Mouse (Mus musculus): Measurements from ENCODE around the gene Gm10097. TPM values are rescaled to one million over a fixed set of nuclear protein-coding genes. Genes with fewer than 3 reads are reported as not detected.

Gene Gm10097
- polyA plus RNA-seq (2014; fragmentation: Nextera tagmentation; extraction: Ambion mirVana), result 0.11 TPM in 1 of 2 replicates, not detected in the other

DNA sequence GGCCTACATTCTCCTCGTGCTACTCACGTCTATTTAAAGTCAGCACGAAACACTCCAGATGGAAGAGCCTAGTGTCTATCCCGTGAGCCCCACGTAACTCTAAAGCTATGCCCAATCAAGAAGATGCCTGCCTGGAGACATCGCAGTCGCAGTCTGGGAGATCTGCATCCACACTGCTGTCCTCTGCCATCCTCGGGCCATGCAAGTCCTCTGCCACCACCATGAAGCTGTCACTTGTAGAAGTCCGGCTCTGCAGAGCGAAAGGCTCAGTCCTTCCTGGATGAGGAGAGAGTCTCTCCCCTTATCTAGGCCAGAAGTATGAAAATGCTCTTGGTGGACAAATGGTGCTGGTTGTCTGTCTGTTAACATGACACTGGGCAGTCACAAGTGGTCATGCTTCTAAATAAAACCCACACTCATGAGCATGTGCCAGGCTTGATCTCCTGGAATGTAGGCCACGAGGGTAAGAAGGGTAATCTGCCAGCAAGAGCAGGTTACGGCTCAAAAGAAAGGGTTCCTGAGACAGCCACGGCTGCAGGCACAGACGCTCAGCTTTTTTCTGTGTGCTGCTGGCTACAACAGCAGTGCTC lies at the start of gene Gm10097:
Gene Gm10097, plus strand, starts transcription at position 517 of the 590 bp plus-strand sequence.
- H3K36me3 ChIP-seq (replicated peaks; ENCODE audit: control insufficient read depth, insufficient read depth, low read depth, low read length), result no peaks in the 10 kb centered on the region
- H3K9me3 ChIP-seq (replicated peaks; ENCODE audit: control insufficient read depth, low read length), result no peaks in the 10 kb centered on the region
- 83% methylated on average over 14 of the region's 14 CpGs for WGBS
- H3K4me3 ChIP-seq (ENCODE audit: low read depth, low read length), result no peak within 1 kb of the TSS
- ATAC-seq (replicated peaks; ENCODE audit: insufficient number of reproducible peaks, low FRiP score, low TSS enrichment, low read depth), result no peak
- H3K4me2 ChIP-seq (ENCODE audit: low read depth, low read length), result no peak within 1 kb of the TSS
- no peaks in the 10 kb centered on the region for H3K27me3 ChIP-seq (ENCODE audit: control insufficient read depth, insufficient read depth, low read length)
- no peak within 1 kb of the TSS for H3K27ac ChIP-seq (replicated peaks; ENCODE audit: low read depth, low read length)
- no peaks in the 10 kb centered on the region for H3K4me1 ChIP-seq (ENCODE audit: control insufficient read depth, insufficient read depth, low read length)
- no peak for DNase-seq (ENCODE audit: low spot score)
- H3K9ac ChIP-seq (replicated peaks; ENCODE audit: low read length), result no peak within 1 kb of the TSS

DNA sequence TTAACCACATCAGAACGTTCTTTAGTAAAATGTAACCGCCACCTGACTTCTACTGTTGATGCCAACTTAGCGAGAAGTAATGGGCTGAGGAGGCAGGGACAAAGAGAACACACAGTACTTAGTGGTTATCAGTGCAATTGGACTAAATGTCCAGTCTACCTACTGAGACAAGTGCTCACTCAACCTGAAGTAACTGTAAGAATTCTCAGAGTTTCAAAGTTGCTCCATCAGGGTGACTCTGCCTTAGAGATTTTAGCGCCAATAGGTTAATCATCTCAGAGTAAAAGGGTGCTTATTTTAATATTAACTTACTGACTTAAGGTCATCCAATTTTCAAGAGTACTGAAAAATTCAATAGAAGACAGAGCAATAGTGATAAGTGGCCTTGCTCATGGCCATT lies 43.1 kb upstream of the Gm10097 start:
- 95% methylated on average over 4 of the region's 4 CpGs for WGBS
- H3K27me3 ChIP-seq (ENCODE audit: control insufficient read depth, insufficient read depth, low read length), result no peaks in the 10 kb centered on the region
- H3K9me3 ChIP-seq (replicated peaks; ENCODE audit: control insufficient read depth, low read length), result no peaks in the 10 kb centered on the region
- no peak overlapping the region for H3K4me2 ChIP-seq (ENCODE audit: low read depth, low read length)
- no peaks in the 10 kb centered on the region for H3K36me3 ChIP-seq (replicated peaks; ENCODE audit: control insufficient read depth, insufficient read depth, low read depth, low read length)
- no peaks in the 10 kb centered on the region for H3K4me1 ChIP-seq (ENCODE audit: control insufficient read depth, insufficient read depth, low read length)
- no peak for DNase-seq (ENCODE audit: low spot score)
- no peak overlapping the region for H3K27ac ChIP-seq (replicated peaks; ENCODE audit: low read depth, low read length)
- ATAC-seq (replicated peaks; ENCODE audit: insufficient number of reproducible peaks, low FRiP score, low TSS enrichment, low read depth), result no peak
- no peak overlapping the region for H3K4me3 ChIP-seq (ENCODE audit: low read depth, low read length)
- H3K9ac ChIP-seq (replicated peaks; ENCODE audit: low read length), result no peak overlapping the region

GRCm38 (mm10) chr10:5027208-5027607 lies 41.8 kb upstream of the Gm10097 start:
- ATAC-seq (replicated peaks; ENCODE audit: insufficient number of reproducible peaks, low FRiP score, low TSS enrichment, low read depth) (no peak), DNase-seq (ENCODE audit: low spot score) (no peak)
- Histone ChIP-seq H3K4me3 (ENCODE audit: low read depth, low read length) (no peak overlapping the region), H3K36me3 (replicated peaks; ENCODE audit: control insufficient read depth, insufficient read depth, low read depth, low read length) (no peaks in the 10 kb centered on the region), H3K9ac (replicated peaks; ENCODE audit: low read length) (no peak overlapping the region), H3K9me3 (replicated peaks; ENCODE audit: control insufficient read depth, low read length) (no peaks in the 10 kb centered on the region), H3K4me1 (ENCODE audit: control insufficient read depth, insufficient read depth, low read length) (no peaks in the 10 kb centered on the region), H3K27ac (replicated peaks; ENCODE audit: low read depth, low read length) (no peak overlapping the region), H3K4me2 (ENCODE audit: low read depth, low read length) (no peak overlapping the region), H3K27me3 (ENCODE audit: control insufficient read depth, insufficient read depth, low read length) (no peaks in the 10 kb centered on the region)
- 82% methylated on average over 1 of the region's 1 CpGs for WGBS

DNA sequence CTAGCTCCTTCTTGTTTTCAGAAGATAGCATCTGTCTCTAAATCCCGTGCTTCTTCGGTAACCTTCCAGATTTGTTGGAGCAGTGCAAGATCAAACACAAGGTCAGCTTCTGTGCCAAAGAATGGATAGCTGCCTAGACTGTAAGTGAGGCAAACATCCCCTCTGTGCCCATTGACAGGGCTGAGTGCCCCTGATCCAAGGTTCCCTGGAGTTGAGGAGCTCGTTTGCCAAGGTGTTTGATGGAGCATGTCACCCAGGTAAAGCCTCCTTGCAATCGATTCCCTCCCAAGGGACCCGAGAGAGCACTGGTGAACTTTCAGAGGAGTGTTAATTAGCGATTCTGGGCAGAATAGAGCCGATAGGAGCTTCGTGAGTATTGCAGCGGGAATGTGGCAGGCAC lies 40.7 kb upstream of the Gm10097 start:
- Histone ChIP-seq H3K9me3 (replicated peaks; ENCODE audit: control insufficient read depth, low read length) (no peaks in the 10 kb centered on the region), H3K4me3 (ENCODE audit: low read depth, low read length) (no peak overlapping the region), H3K27me3 (ENCODE audit: control insufficient read depth, insufficient read depth, low read length) (no peaks in the 10 kb centered on the region), H3K9ac (replicated peaks; ENCODE audit: low read length) (no peak overlapping the region), H3K4me2 (ENCODE audit: low read depth, low read length) (no peak overlapping the region), H3K27ac (replicated peaks; ENCODE audit: low read depth, low read length) (no peak overlapping the region), H3K4me1 (ENCODE audit: control insufficient read depth, insufficient read depth, low read length) (no peaks in the 10 kb centered on the region), H3K36me3 (replicated peaks; ENCODE audit: control insufficient read depth, insufficient read depth, low read depth, low read length) (no peaks in the 10 kb centered on the region)
- no peak for ATAC-seq (replicated peaks; ENCODE audit: insufficient number of reproducible peaks, low FRiP score, low TSS enrichment, low read depth)
- WGBS, result 83% methylated on average over 9 of the region's 9 CpGs
- no peak for DNase-seq (ENCODE audit: low spot score)

DNA sequence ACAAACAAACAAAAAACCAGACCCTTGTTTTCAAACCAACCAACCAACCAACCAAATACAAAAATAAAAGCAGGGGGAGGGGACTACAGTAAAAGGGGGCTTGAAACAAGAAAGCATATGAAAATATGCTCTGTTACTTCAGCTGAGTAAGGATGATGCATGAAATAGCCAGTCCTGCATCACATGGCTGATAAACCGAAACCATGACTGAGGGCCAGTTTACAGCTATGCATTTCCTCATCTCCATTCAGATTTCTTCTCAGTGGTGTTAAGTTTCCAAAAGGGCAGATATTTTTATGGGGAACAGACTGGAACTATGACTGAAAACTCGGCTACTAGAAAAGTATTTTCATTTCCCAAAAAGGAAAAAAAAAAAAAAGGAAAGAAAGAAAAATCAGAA lies 39.8 kb upstream of the Gm10097 start:
- no peak overlapping the region for H3K27ac ChIP-seq (replicated peaks; ENCODE audit: low read depth, low read length)
- H3K27me3 ChIP-seq (ENCODE audit: control insufficient read depth, insufficient read depth, low read length), result no peaks in the 10 kb centered on the region
- H3K9me3 ChIP-seq (replicated peaks; ENCODE audit: control insufficient read depth, low read length), result no peaks in the 10 kb centered on the region
- ATAC-seq (replicated peaks; ENCODE audit: insufficient number of reproducible peaks, low FRiP score, low TSS enrichment, low read depth) (no peak), DNase-seq (ENCODE audit: low spot score) (no peak)
- no peak overlapping the region for H3K9ac ChIP-seq (replicated peaks; ENCODE audit: low read length)
- H3K4me3 ChIP-seq (ENCODE audit: low read depth, low read length), result no peak overlapping the region
- H3K36me3 ChIP-seq (replicated peaks; ENCODE audit: control insufficient read depth, insufficient read depth, low read depth, low read length), result no peaks in the 10 kb centered on the region
- no peaks in the 10 kb centered on the region for H3K4me1 ChIP-seq (ENCODE audit: control insufficient read depth, insufficient read depth, low read length)
- no peak overlapping the region for H3K4me2 ChIP-seq (ENCODE audit: low read depth, low read length)
- 79% methylated on average over 2 of the region's 2 CpGs for WGBS

GRCm38 (mm10) chr10:5029883-5030282 lies 39.1 kb upstream of the Gm10097 start:
- H3K9me3 ChIP-seq (replicated peaks; ENCODE audit: control insufficient read depth, low read length), result no peaks in the 10 kb centered on the region
- no peak overlapping the region for H3K4me2 ChIP-seq (ENCODE audit: low read depth, low read length)
- H3K4me1 ChIP-seq (ENCODE audit: control insufficient read depth, insufficient read depth, low read length), result no peaks in the 10 kb centered on the region
- no peak overlapping the region for H3K27ac ChIP-seq (replicated peaks; ENCODE audit: low read depth, low read length)
- no peak overlapping the region for H3K9ac ChIP-seq (replicated peaks; ENCODE audit: low read length)
- no peaks in the 10 kb centered on the region for H3K27me3 ChIP-seq (ENCODE audit: control insufficient read depth, insufficient read depth, low read length)
- ATAC-seq (replicated peaks; ENCODE audit: insufficient number of reproducible peaks, low FRiP score, low TSS enrichment, low read depth) (no peak), DNase-seq (ENCODE audit: low spot score) (no peak)
- no peaks in the 10 kb centered on the region for H3K36me3 ChIP-seq (replicated peaks; ENCODE audit: control insufficient read depth, insufficient read depth, low read depth, low read length)
- no peak overlapping the region for H3K4me3 ChIP-seq (ENCODE audit: low read depth, low read length)
- 90% methylated on average over 1 of the region's 1 CpGs for WGBS

GRCm38 (mm10) chr10:5032192-5033048 lies 36.6 kb upstream of the Gm10097 start:
- Histone ChIP-seq H3K9me3 (replicated peaks; ENCODE audit: control insufficient read depth, low read length) (no peaks in the 10 kb centered on the region), H3K36me3 (replicated peaks; ENCODE audit: control insufficient read depth, insufficient read depth, low read depth, low read length) (no peaks in the 10 kb centered on the region), H3K9ac (replicated peaks; ENCODE audit: low read length) (no peak overlapping the region), H3K27me3 (ENCODE audit: control insufficient read depth, insufficient read depth, low read length) (no peaks in the 10 kb centered on the region), H3K4me2 (ENCODE audit: low read depth, low read length) (no peak overlapping the region), H3K4me3 (ENCODE audit: low read depth, low read length) (no peak overlapping the region), H3K27ac (replicated peaks; ENCODE audit: low read depth, low read length) (no peak overlapping the region), H3K4me1 (ENCODE audit: control insufficient read depth, insufficient read depth, low read length) (no peaks in the 10 kb centered on the region)
- 74% methylated on average over 15 of the region's 15 CpGs for WGBS
- ATAC-seq (replicated peaks; ENCODE audit: insufficient number of reproducible peaks, low FRiP score, low TSS enrichment, low read depth), result 0 out of 2 replicates have a peak, but pooled peaks have one; percentile 56
- no peak for DNase-seq (ENCODE audit: low spot score)

DNA sequence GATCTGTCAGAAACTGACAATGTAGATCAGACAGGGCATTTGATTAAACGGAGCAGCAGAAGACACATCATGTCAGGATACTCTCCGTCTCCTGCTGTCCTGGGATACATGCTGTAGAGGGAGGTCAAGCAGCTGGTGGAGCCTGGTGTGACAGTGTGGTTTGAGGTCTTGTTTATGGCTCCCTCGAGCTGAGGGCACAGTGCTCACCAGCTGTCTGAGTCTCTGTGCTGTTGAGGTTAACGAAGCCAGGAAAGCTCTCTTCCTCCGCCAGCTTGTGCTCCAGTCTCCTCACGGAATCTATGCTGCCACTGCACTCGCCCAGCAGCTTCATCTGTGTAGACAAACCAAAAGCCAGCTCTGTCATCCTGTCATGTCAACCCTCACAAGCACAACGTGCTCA lies 27.7 kb upstream of the Gm10097 start:
- Histone ChIP-seq H3K9me3 (replicated peaks; ENCODE audit: control insufficient read depth, low read length) (no peaks in the 10 kb centered on the region), H3K9ac (replicated peaks; ENCODE audit: low read length) (no peak overlapping the region), H3K27ac (replicated peaks; ENCODE audit: low read depth, low read length) (no peak overlapping the region), H3K4me3 (ENCODE audit: low read depth, low read length) (no peak overlapping the region), H3K36me3 (replicated peaks; ENCODE audit: control insufficient read depth, insufficient read depth, low read depth, low read length) (no peaks in the 10 kb centered on the region), H3K4me2 (ENCODE audit: low read depth, low read length) (no peak overlapping the region), H3K27me3 (ENCODE audit: control insufficient read depth, insufficient read depth, low read length) (no peaks in the 10 kb centered on the region), H3K4me1 (ENCODE audit: control insufficient read depth, insufficient read depth, low read length) (no peaks in the 10 kb centered on the region)
- ATAC-seq (replicated peaks; ENCODE audit: insufficient number of reproducible peaks, low FRiP score, low TSS enrichment, low read depth) (no peak), DNase-seq (ENCODE audit: low spot score) (no peak)
- 76% methylated on average over 8 of the region's 8 CpGs for WGBS
